ENCODE assay signal across 25 mouse cellular contexts in genomic region chr1:130276005-130276404, GRCm38 (mm10).
A peak's percentile ranks its signal among the peaks of the same experiment; 100 is the strongest.
DNase-seq lines count a peak whose midpoint lies in the region; ATAC-seq and TF ChIP-seq lines count a peak whose summit lies in the region.
"Had no signal": no experiment of that assay in that cellular context is flagged by ENCODE, and none has a peak within 500 bp of the region (broad histone marks: within the 10 kb centered on the region; RNA-seq: fewer than 3 reads in every experiment).

No protein-coding gene starts in this region.

- H3K4me1 ChIP-seq in MEL (ENCODE audit: control insufficient read depth in 1 of 2, insufficient read depth in 2 of 2, low read length in 2 of 2): peaks cover 0 to 20% of the 10 kb centered on the region in 2 experiments; a peak in 3 of 4 replicates
- H3K4me1 ChIP-seq in liver, embryonic 15.5 days (replicated peaks): peaks cover 17% of the 10 kb centered on the region
- H3K4me1 ChIP-seq: embryonic facial prominence, embryonic 12.5 days; embryonic facial prominence, embryonic 15.5 days; forebrain, embryonic 12.5 days; forebrain, embryonic 15.5 days had no signal

- TF ChIP-seq POLR2A in MEL (IDR thresholded peaks at IDR 0.05; ENCODE audit: control insufficient read depth in 1 of 2, insufficient read depth in 1 of 2, low read depth in 1 of 2, low read length in 2 of 2, poor library complexity in 1 of 2): no peak

- TF ChIP-seq CTCF in MEL (IDR thresholded peaks at IDR 0.05 in 2 of 3, conservative IDR thresholded peaks at IDR 0.05 in 1 of 3; ENCODE audit: control insufficient read depth in 1 of 3, insufficient read depth in 1 of 3, low read depth in 2 of 3, low read length in 3 of 3, poor library complexity in 1 of 3, severe bottlenecking in 1 of 3): no peak

- no peak overlapping the region for H3K9ac ChIP-seq in MEL (ENCODE audit: control insufficient read depth, low read depth, low read length, poor library complexity, severe bottlenecking)
- no peak overlapping the region for H3K9ac ChIP-seq in liver, embryonic 15.5 days
- H3K9ac ChIP-seq: embryonic facial prominence, embryonic 12.5 days; embryonic facial prominence, embryonic 15.5 days; forebrain, embryonic 12.5 days; forebrain, embryonic 15.5 days; heart, embryonic 13.5 days; hindbrain, embryonic 14.5 days had no signal

- TF ChIP-seq RAD21 in MEL (IDR thresholded peaks at IDR 0.05; ENCODE audit: low read depth, low read length): no peak

- peak; percentile 62 for DNase-seq in MEL (ENCODE audit: low read depth, low spot score)
- DNase-seq in cerebellum, adult 9-11 months: no peak
- no peak for DNase-seq in thymus, postnatal 36 days
- DNase-seq: adrenal gland, adult 8-10 months; adrenal gland, postnatal 25 days; cerebellum, adult 11-12 months; cerebellum, adult 8-10 months; cerebellum, postnatal 14 days; gastrocnemius, postnatal 25 days; heart, adult 2 months; heart, postnatal 14 days; heart, postnatal 4 days had no signal

- 48% methylated on average over 2 of the region's 2 CpGs for WGBS in liver, embryonic 15.5 days (ENCODE audit: insufficient replicate concordance)

- 0 out of 2 replicates have a peak, but pooled peaks have one; percentile 14 for ATAC-seq in erythroid progenitor cell, adult 5-6 weeks (replicated peaks; ENCODE audit: low FRiP score, poor library complexity, severe bottlenecking)
- ATAC-seq in liver, embryonic 15.5 days (ENCODE audit: insufficient read depth): peak; percentile 45; the same call in 1 of the 2 replicates
- 0 out of 2 replicates have a peak, but pooled peaks have one; percentile 41 for ATAC-seq in megakaryocyte-erythroid progenitor cell, adult 5-6 weeks (replicated peaks; ENCODE audit: low FRiP score, low TSS enrichment, poor library complexity, severe bottlenecking)
- ATAC-seq: activated CD4-positive, CD25-positive, alpha-beta regulatory T cell, adult 4 months; CD4-positive, CD25-positive, alpha-beta regulatory T cell, adult 4 months; forebrain, embryonic 15.5 days; hindbrain, postnatal 0 days had no signal

- no peaks in the 10 kb centered on the region for H3K9me3 ChIP-seq in MEL (replicated peaks; ENCODE audit: insufficient read depth, low read length)
- no peaks in the 10 kb centered on the region for H3K9me3 ChIP-seq in liver, embryonic 15.5 days (replicated peaks)
- H3K9me3 ChIP-seq: embryonic facial prominence, embryonic 12.5 days; embryonic facial prominence, embryonic 15.5 days; forebrain, embryonic 15.5 days; heart, embryonic 10.5 days had no signal

- H3K4me3 ChIP-seq in MEL (ENCODE audit: control insufficient read depth in 1 of 2, insufficient read depth in 1 of 2, low read depth in 2 of 2, low read length in 2 of 2): no peak overlapping the region
- H3K4me3 ChIP-seq in liver, embryonic 15.5 days (replicated peaks): no peak overlapping the region
- H3K4me3 ChIP-seq: embryonic facial prominence, embryonic 12.5 days; embryonic facial prominence, embryonic 15.5 days; forebrain, embryonic 12.5 days; forebrain, embryonic 15.5 days; heart, adult 2 months; heart, embryonic 10.5 days; heart, embryonic 13.5 days had no signal

- H3K79me2 ChIP-seq in MEL (ENCODE audit: control insufficient read depth, insufficient read depth, low read length, poor library complexity): no peaks in the 10 kb centered on the region

- H3K4me2 ChIP-seq in liver, embryonic 15.5 days: no peak overlapping the region
- H3K4me2 ChIP-seq: embryonic facial prominence, embryonic 12.5 days; embryonic facial prominence, embryonic 15.5 days; forebrain, embryonic 12.5 days; forebrain, embryonic 15.5 days; heart, embryonic 13.5 days; hindbrain, embryonic 14.5 days had no signal

- peak; percentile 27 to 34; a peak in 1 of 4 replicates for TF ChIP-seq EP300 in MEL (IDR thresholded peaks at IDR 0.05; ENCODE audit: low read depth in 1 of 2, low read length in 2 of 2)

- H3K27ac ChIP-seq in MEL (ENCODE audit: control insufficient read depth, low read depth, low read length): peak overlapping the region; percentile 29; the same call in 1 of the 2 replicates
- no peak overlapping the region for H3K27ac ChIP-seq in liver, embryonic 15.5 days (replicated peaks)
- H3K27ac ChIP-seq: embryonic facial prominence, embryonic 12.5 days; embryonic facial prominence, embryonic 15.5 days; forebrain, embryonic 12.5 days; forebrain, embryonic 15.5 days; heart, adult 2 months; heart, embryonic 10.5 days; heart, embryonic 13.5 days; hindbrain, embryonic 14.5 days; hindbrain, postnatal 0 days had no signal

- peaks cover 0 to 25% of the 10 kb centered on the region in 2 experiments; a peak in 2 of 4 replicates for H3K36me3 ChIP-seq in MEL (ENCODE audit: control insufficient read depth in 1 of 2, insufficient read depth in 2 of 2, low read length in 2 of 2)
- no peaks in the 10 kb centered on the region for H3K36me3 ChIP-seq in liver, embryonic 15.5 days (replicated peaks)
- H3K36me3 ChIP-seq: embryonic facial prominence, embryonic 12.5 days; embryonic facial prominence, embryonic 15.5 days; forebrain, embryonic 12.5 days; forebrain, embryonic 15.5 days; heart, embryonic 10.5 days; heart, embryonic 13.5 days had no signal

- no peaks in the 10 kb centered on the region for H3K27me3 ChIP-seq in MEL (ENCODE audit: control insufficient read depth in 1 of 2, insufficient read depth in 2 of 2, low read length in 2 of 2)
- no peaks in the 10 kb centered on the region for H3K27me3 ChIP-seq in liver, embryonic 15.5 days
- H3K27me3 ChIP-seq: embryonic facial prominence, embryonic 12.5 days; embryonic facial prominence, embryonic 15.5 days; forebrain, embryonic 15.5 days; heart, embryonic 13.5 days had no signal

TF ChIP-seq in MEL, 35 proteins besides CTCF, POLR2A, EP300 and RAD21:
- no peak for TF ChIP-seq RCOR1 (IDR thresholded peaks at IDR 0.05; ENCODE audit: low read depth, low read length)
- TF ChIP-seq ETS1 (IDR thresholded peaks at IDR 0.05; ENCODE audit: low read depth, low read length): 0 out of 2 replicates have a peak, but pooled peaks have one; percentile 29
- TF ChIP-seq MAFK (IDR thresholded peaks at IDR 0.05; ENCODE audit: borderline replicate concordance, low read depth, low read length): no peak
- peak; percentile 57; the same call in 1 of the 2 replicates for TF ChIP-seq GATA1 (IDR thresholded peaks at IDR 0.05; ENCODE audit: low read depth, low read length)
- TF ChIP-seq SMC3 (IDR thresholded peaks at IDR 0.05; ENCODE audit: low read depth, low read length): no peak
- TF ChIP-seq NELFE (IDR thresholded peaks at IDR 0.05; ENCODE audit: low read depth, low read length): no peak
- TF ChIP-seq GABPA (IDR thresholded peaks at IDR 0.05; ENCODE audit: low read depth, low read length): no peak
- 0 out of 2 replicates have a peak, but pooled peaks have one; percentile 23 for TF ChIP-seq TCF12 (IDR thresholded peaks at IDR 0.05; ENCODE audit: low read depth, low read length)
- TF ChIP-seq CHD2 (IDR thresholded peaks at IDR 0.05; ENCODE audit: low read length): no peak
- TF ChIP-seq JUND (IDR thresholded peaks at IDR 0.05; ENCODE audit: low read depth, low read length): no peak
TF ChIP-seq in MEL: peak in this region for 3.
